ENCODE assay signal across 16 mouse cellular contexts in genomic region chr4:109241221-109241620, GRCm38 (mm10). TPM values are rescaled to one million over a fixed set of nuclear protein-coding genes. Genes with fewer than 3 reads are reported as not detected.
DNase-seq lines count a peak whose midpoint lies in the region; ATAC-seq and TF ChIP-seq lines count a peak whose summit lies in the region.
"Had no signal": no experiment of that assay in that cellular context is flagged by ENCODE, and none has a peak within 500 bp of the region (broad histone marks: within the 10 kb centered on the region; RNA-seq: fewer than 3 reads in every experiment).

No protein-coding gene starts in this region.

- H3K4me3 ChIP-seq in gastrocnemius, adult 2 months = no peak overlapping the region
- H3K4me3 ChIP-seq in midbrain, embryonic 10.5 days = no peak overlapping the region
- H3K4me3 ChIP-seq in midbrain, embryonic 13.5 days (replicated peaks) = no peak overlapping the region
- no peak overlapping the region for H3K4me3 ChIP-seq in embryonic facial prominence, embryonic 15.5 days (replicated peaks)
- no peak overlapping the region for H3K4me3 ChIP-seq in stomach, embryonic 16.5 days (replicated peaks; ENCODE audit: low read length)
- H3K4me3 ChIP-seq: liver, embryonic 12.5 days; stomach, embryonic 15.5 days had no signal

- no peaks in the 10 kb centered on the region for H3K9me3 ChIP-seq in midbrain, embryonic 10.5 days (replicated peaks)
- no peaks in the 10 kb centered on the region for H3K9me3 ChIP-seq in midbrain, embryonic 13.5 days
- no peaks in the 10 kb centered on the region for H3K9me3 ChIP-seq in embryonic facial prominence, embryonic 15.5 days (replicated peaks)
- H3K9me3 ChIP-seq in stomach, embryonic 16.5 days (replicated peaks; ENCODE audit: control insufficient read depth, low read length) = no peaks in the 10 kb centered on the region
- H3K9me3 ChIP-seq: liver, embryonic 12.5 days; stomach, embryonic 15.5 days had no signal

- H3K36me3 ChIP-seq in midbrain, embryonic 10.5 days = no peaks in the 10 kb centered on the region
- H3K36me3 ChIP-seq in midbrain, embryonic 13.5 days = no peaks in the 10 kb centered on the region
- no peaks in the 10 kb centered on the region for H3K36me3 ChIP-seq in embryonic facial prominence, embryonic 15.5 days
- no peaks in the 10 kb centered on the region for H3K36me3 ChIP-seq in stomach, embryonic 16.5 days (ENCODE audit: control insufficient read depth, insufficient read depth, low read length)
- H3K36me3 ChIP-seq: liver, embryonic 12.5 days; stomach, embryonic 15.5 days had no signal

- DNase-seq in gastrocnemius, adult 2 months = peak; percentile 33
- DNase-seq in gastrocnemius, postnatal 14 days = no peak
- DNase-seq in midbrain, embryonic 10.5 days (ENCODE audit: low spot score) = peak; percentile 20
- no peak for DNase-seq in right cerebral cortex, postnatal 36 days (ENCODE audit: low spot score in 2 of 2)
- no peak for DNase-seq in kidney, postnatal 4 days
- DNase-seq: adrenal gland, postnatal 25 days; kidney, adult 8-10 months; thymus, postnatal 4 days had no signal

- peaks cover 15% of the 10 kb centered on the region for H3K4me1 ChIP-seq in midbrain, embryonic 10.5 days
- H3K4me1 ChIP-seq in midbrain, embryonic 13.5 days (replicated peaks) = peaks cover 10% of the 10 kb centered on the region
- H3K4me1 ChIP-seq in embryonic facial prominence, embryonic 15.5 days = peaks cover 19% of the 10 kb centered on the region
- H3K4me1 ChIP-seq in stomach, embryonic 16.5 days (ENCODE audit: control insufficient read depth, insufficient read depth, low read length) = peaks cover 12% of the 10 kb centered on the region
- H3K4me1 ChIP-seq: liver, embryonic 12.5 days; stomach, embryonic 15.5 days had no signal

- H3K27me3 ChIP-seq in midbrain, embryonic 10.5 days (ENCODE audit: low read depth, poor library complexity, severe bottlenecking) = no peaks in the 10 kb centered on the region
- no peaks in the 10 kb centered on the region for H3K27me3 ChIP-seq in midbrain, embryonic 13.5 days
- H3K27me3 ChIP-seq in embryonic facial prominence, embryonic 15.5 days = no peaks in the 10 kb centered on the region
- no peaks in the 10 kb centered on the region for H3K27me3 ChIP-seq in stomach, embryonic 16.5 days (ENCODE audit: control insufficient read depth, insufficient read depth, low read length)
- H3K27me3 ChIP-seq: liver, embryonic 12.5 days; stomach, embryonic 15.5 days had no signal

- H3K4me2 ChIP-seq in midbrain, embryonic 13.5 days (replicated peaks) = no peak overlapping the region
- no peak overlapping the region for H3K4me2 ChIP-seq in embryonic facial prominence, embryonic 15.5 days (replicated peaks)
- H3K4me2 ChIP-seq in stomach, embryonic 16.5 days (ENCODE audit: low read depth, low read length) = no peak overlapping the region
- H3K4me2 ChIP-seq: liver, embryonic 12.5 days; midbrain, embryonic 11.5 days; stomach, embryonic 15.5 days had no signal

- TF ChIP-seq CTCF in gastrocnemius, adult 2 months (IDR thresholded peaks at IDR 0.05) = no peak

- no peak for ATAC-seq in midbrain, embryonic 13.5 days
- ATAC-seq in embryonic facial prominence, embryonic 15.5 days (ENCODE audit: insufficient number of reproducible peaks, low FRiP score, low TSS enrichment, low read depth) = no peak
- ATAC-seq in stomach, embryonic 16.5 days (ENCODE audit: insufficient read depth, low FRiP score) = no peak
- ATAC-seq: liver, embryonic 12.5 days had no signal

- H3K9ac ChIP-seq in midbrain, embryonic 13.5 days (replicated peaks) = no peak overlapping the region
- no peak overlapping the region for H3K9ac ChIP-seq in embryonic facial prominence, embryonic 15.5 days
- no peak overlapping the region for H3K9ac ChIP-seq in stomach, embryonic 16.5 days (ENCODE audit: low read length)
- H3K9ac ChIP-seq: liver, embryonic 12.5 days; stomach, embryonic 15.5 days had no signal

- peak overlapping the region; percentile 80 for H3K27ac ChIP-seq in gastrocnemius, adult 2 months
- no peak overlapping the region for H3K27ac ChIP-seq in midbrain, embryonic 10.5 days (replicated peaks)
- H3K27ac ChIP-seq in midbrain, embryonic 13.5 days = no peak overlapping the region
- H3K27ac ChIP-seq in embryonic facial prominence, embryonic 15.5 days (replicated peaks) = 0 out of 2 replicates have a peak overlapping the region, but pooled peaks have one; percentile 30
- peak overlapping the region; percentile 54; the same call in 1 of the 2 replicates for H3K27ac ChIP-seq in stomach, embryonic 16.5 days (ENCODE audit: low read length)
- H3K27ac ChIP-seq: liver, embryonic 12.5 days; stomach, embryonic 15.5 days had no signal

- intact Hi-C loops in gastrocnemius, adult 2 months (cut with DNase I) = no loop called here
- intact Hi-C loops in gastrocnemius, postnatal 14 days (cut with DNase I; ENCODE audit: low total_unique reads) = no loop called here

RNA-seq across cellular contexts. Expression of gene Calr4, which starts 6.9 kb away (rescaled TPM):
- under 1 TPM in 1 of 2 experiments, not detected in 1; 0.15 TPM for total RNA-seq in gastrocnemius, adult 2 months (2021)
- total RNA-seq in gastrocnemius, postnatal 14 days (2021) = under 1 TPM in 1 of 2 experiments, not detected in 1; 0.12 TPM
- 0.07 and 0.27 TPM in 2 replicates for polyA plus RNA-seq in midbrain, embryonic 10.5 days (2016; fragmentation: Nextera tagmentation; extraction: Ambion mirVana)
- 0.61 and 0.69 TPM in 2 replicates for polyA plus RNA-seq in midbrain, embryonic 13.5 days (2015; fragmentation: Nextera tagmentation; extraction: Ambion mirVana)
- polyA plus RNA-seq in embryonic facial prominence, embryonic 15.5 days (2015; fragmentation: Nextera tagmentation; extraction: Ambion mirVana) = 0.60 and 0.65 TPM in 2 replicates
- 0.37 TPM in 2 replicates for polyA plus RNA-seq in stomach, embryonic 16.5 days (2015; fragmentation: Nextera tagmentation; extraction: Ambion mirVana)
- total RNA-seq: granulocyte monocyte progenitor cell, adult 5-6 weeks had no signal
- polyA plus RNA-seq: liver, embryonic 12.5 days; small intestine, adult 2 months had no signal

RNA-seq across cellular contexts. Expression of gene Eps15, which starts 38.8 kb away (rescaled TPM):
- 10 to 100 TPM; 67.6 to 83.7 TPM for total RNA-seq in gastrocnemius, adult 2 months (2021)
- total RNA-seq in gastrocnemius, postnatal 14 days (2021) = 10 to 100 TPM; 39.2 to 48.1 TPM
- polyA plus RNA-seq in midbrain, embryonic 10.5 days (2016; fragmentation: Nextera tagmentation; extraction: Ambion mirVana) = 34.1 and 42.4 TPM in 2 replicates
- polyA plus RNA-seq in midbrain, embryonic 13.5 days (2015; fragmentation: Nextera tagmentation; extraction: Ambion mirVana) = 53.8 and 59.3 TPM in 2 replicates
- polyA plus RNA-seq in embryonic facial prominence, embryonic 15.5 days (2015; fragmentation: Nextera tagmentation; extraction: Ambion mirVana) = 36.3 and 42.8 TPM in 2 replicates
- polyA plus RNA-seq in stomach, embryonic 16.5 days (2015; fragmentation: Nextera tagmentation; extraction: Ambion mirVana) = 40.3 and 41.8 TPM in 2 replicates

RNA-seq across cellular contexts. Expression of gene Osbpl9, which starts 39.1 kb away (rescaled TPM):
- total RNA-seq in gastrocnemius, adult 2 months (2021) = 100 to 1,000 TPM in 1 of 2 experiments, 10 to 100 TPM in 1; 91.5 to 112 TPM
- 100 to 1,000 TPM in 1 of 2 experiments, 10 to 100 TPM in 1; 76.2 to 100 TPM for total RNA-seq in gastrocnemius, postnatal 14 days (2021)
- 58.3 and 65.6 TPM in 2 replicates for polyA plus RNA-seq in midbrain, embryonic 10.5 days (2016; fragmentation: Nextera tagmentation; extraction: Ambion mirVana)
- 80.0 and 83.8 TPM in 2 replicates for polyA plus RNA-seq in midbrain, embryonic 13.5 days (2015; fragmentation: Nextera tagmentation; extraction: Ambion mirVana)
- polyA plus RNA-seq in embryonic facial prominence, embryonic 15.5 days (2015; fragmentation: Nextera tagmentation; extraction: Ambion mirVana) = 58.6 and 64.1 TPM in 2 replicates
- polyA plus RNA-seq in stomach, embryonic 16.5 days (2015; fragmentation: Nextera tagmentation; extraction: Ambion mirVana) = 63.0 and 65.8 TPM in 2 replicates

Comparison
In these comparisons a context has a peak if more than half of its experiments do, and no peak if none do; other contexts are left out.
1. DNase-seq: peak in gastrocnemius, adult 2 months (single experiment) and midbrain, embryonic 10.5 days (single experiment); none in gastrocnemius, postnatal 14 days (single experiment), right cerebral cortex, postnatal 36 days (0 of 2) and kidney, postnatal 4 days (0 of 2).
2. H3K27ac ChIP-seq: peak in gastrocnemius, adult 2 months (single experiment), embryonic facial prominence, embryonic 15.5 days (single experiment) and stomach, embryonic 16.5 days (single experiment); none in midbrain, embryonic 10.5 days (single experiment) and midbrain, embryonic 13.5 days (single experiment).